Mouse (Mus musculus): Measurements from ENCODE around the gene Os9.

DNA sequence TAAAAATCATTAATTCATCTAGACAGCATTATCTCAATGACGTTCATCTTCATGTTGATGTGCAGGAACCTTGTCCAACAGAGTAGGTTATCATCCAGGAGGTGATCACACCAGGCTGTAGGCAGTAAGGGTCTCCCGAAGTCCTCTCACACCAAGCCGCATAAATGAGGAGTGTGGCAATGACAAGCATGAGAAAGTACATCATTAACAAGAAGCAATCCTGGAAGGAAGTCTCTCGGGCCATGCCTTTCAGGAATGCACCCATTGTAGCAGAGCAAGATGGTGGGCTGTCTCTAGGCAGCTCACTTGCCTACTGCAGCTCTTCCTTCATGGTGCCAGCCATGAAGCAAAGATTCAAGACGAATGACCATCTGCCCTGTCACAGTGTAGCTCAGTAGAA is 33.7 kb upstream of the Os9 start:
- no peak for TF ChIP-seq CTCF (IDR thresholded peaks at IDR 0.05; ENCODE audit: low read depth)
- TF ChIP-seq EP300 (IDR thresholded peaks at IDR 0.05; ENCODE audit: low read depth) = no peak

Data from liver, embryonic 14.5 days (tissue).